Mouse (Mus musculus) large intestine, adult 2 months (tissue): ENCODE results near the gene Cnnm2. TPM values are rescaled to one million over a fixed set of nuclear protein-coding genes. Genes with fewer than 3 reads are reported as not detected.
A peak's percentile ranks its signal among the peaks of the same experiment; 100 is the strongest.
"Not testable (repeated sequence)": the region's sequence is repeated elsewhere in the genome, so short reads cannot be mapped to it uniquely, and the experiment has no call there.

Experiments used
- DNase-seq: peaks from one replicate; pipeline ENCODE4 v3.0.0-alpha.2; 2012; ENCODE audit warnings: low read depth, low spot score
- WGBS: fragments of 180-500 bp; shearing (Covaris S2); methylation state at CpG from one replicate; pipeline ENCODE4 v1.1.7; 2018; 5-methylcytosine and 5-hydroxymethylcytosine counted together
- polyA plus RNA-seq: library from polyadenylated mRNA; depleted of rRNA; stranded (reverse); fragments of >200 nt; gene quantifications from 2 replicates; pipeline ENCODE4 v1.2.3, GENCODE M21; 2012; rRNA removed

The Cnnm2 gene
- polyA plus RNA-seq = 3.3 and 5.6 TPM in 2 replicates

DNA sequence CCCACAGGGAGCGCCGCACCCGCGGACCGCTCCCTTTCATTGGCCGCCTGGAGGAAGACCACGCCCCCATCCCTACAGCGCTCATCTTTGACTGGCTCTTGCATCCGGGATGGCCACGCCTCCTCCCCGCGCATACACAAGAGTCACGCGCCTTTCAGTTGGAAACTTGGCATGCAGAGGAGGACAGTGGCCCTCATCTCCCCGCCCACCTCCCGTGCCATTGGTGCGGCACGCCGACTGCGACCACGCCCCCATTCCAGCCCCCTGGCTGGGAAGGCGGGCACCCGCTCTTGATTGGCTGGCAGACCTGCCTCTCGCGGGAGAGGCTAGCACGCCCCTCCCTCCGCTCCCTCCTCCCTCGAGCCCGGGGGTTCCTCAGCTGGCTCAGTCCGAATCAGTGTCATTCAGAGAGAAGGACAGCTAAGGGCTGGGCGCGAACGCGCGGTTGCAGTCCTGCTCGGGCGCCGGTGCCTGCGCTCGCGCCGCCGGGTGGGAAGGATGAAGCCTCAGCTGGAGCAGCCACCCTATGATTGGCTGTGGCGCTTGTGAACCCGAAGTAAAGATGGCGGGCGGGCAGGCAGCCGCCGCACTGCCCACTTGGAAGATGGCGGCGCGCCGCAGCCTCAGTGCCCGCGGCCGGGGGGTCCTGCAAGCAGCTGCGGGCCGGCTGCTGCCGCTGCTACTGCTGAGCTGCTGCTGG, at the start of gene Cnnm2:
Gene Cnnm2 (plus strand): TSS at position 350 of the 700 bp plus-strand sequence.
- peak; percentile 95 for DNase-seq
- WGBS = 1% methylated on average over 59 of the region's 59 CpGs

GRCm38 (mm10) chr19:46714234-46714633, 47.2 kb upstream of the Cnnm2 start:
- no peak for DNase-seq
- WGBS = 68% methylated on average over 8 of the region's 8 CpGs

GRCm38 (mm10) chr19:46715016-46715415, 46.4 kb upstream of the Cnnm2 start:
- no peak for DNase-seq
- 87% methylated on average over 8 of the region's 8 CpGs for WGBS

- 51% methylated on average over 4 of the region's 4 CpGs for WGBS
- no peak for DNase-seq
These were observed 43.2 kb upstream of the Cnnm2 start for GRCm38 (mm10) chr19:46718150-46718549.

GRCm38 (mm10) chr19:46724411-46724810, 37.0 kb upstream of the Cnnm2 start:
- DNase-seq = no peak
- WGBS = 79% methylated on average over 11 of the region's 11 CpGs

DNA sequence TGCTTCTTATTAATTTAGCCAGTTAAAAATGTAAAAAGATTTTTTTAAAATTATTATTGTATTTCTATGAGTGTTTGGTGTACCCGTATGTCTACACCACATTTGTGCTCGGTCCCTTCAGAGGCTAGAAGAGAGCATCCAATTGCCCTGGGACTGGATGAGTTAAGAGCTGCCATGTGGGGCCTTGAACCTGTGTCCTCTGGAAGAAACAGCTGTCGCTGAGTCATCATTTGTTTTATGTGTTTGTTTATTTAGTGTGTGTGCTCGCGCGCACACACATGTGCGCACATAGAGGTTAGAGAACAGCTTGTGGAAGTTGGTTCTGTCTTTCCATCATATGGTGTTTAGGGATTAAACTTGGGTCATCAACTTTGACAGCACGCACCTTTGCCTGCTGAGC, 35.3 kb upstream of the Cnnm2 start:
- WGBS = 96% methylated on average over 8 of the region's 8 CpGs
- no peak for DNase-seq

GRCm38 (mm10) chr19:46727140-46727736, 34.2 kb upstream of the Cnnm2 start:
- DNase-seq = no peak
- WGBS = 67% methylated on average over 8 of the region's 8 CpGs

- no peak for DNase-seq
- WGBS = 53% methylated on average over 11 of the region's 11 CpGs
These were observed 33.4 kb upstream of the Cnnm2 start for GRCm38 (mm10) chr19:46727945-46728540.

DNA sequence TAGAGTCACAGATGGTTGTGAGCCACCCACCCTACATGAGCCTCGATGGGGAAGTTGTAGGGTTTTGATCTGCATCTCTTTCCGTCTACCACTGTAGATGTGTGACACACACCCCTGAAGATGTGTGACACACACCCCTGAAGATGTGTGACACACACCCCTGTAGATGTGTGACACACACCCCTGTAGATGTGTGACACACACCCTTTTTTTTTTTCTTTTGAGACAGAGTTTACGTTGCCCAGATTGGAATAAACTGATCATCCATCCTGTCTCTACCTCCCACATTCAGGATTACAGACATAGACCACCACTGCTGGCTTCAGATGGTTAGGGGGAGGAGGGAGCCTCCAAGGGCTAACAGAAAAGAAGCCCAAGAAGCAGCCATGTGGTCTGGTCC, 32.5 kb upstream of the Cnnm2 start:
- DNase-seq = no peak
- 82% methylated on average over 3 of the region's 3 CpGs for WGBS

DNA sequence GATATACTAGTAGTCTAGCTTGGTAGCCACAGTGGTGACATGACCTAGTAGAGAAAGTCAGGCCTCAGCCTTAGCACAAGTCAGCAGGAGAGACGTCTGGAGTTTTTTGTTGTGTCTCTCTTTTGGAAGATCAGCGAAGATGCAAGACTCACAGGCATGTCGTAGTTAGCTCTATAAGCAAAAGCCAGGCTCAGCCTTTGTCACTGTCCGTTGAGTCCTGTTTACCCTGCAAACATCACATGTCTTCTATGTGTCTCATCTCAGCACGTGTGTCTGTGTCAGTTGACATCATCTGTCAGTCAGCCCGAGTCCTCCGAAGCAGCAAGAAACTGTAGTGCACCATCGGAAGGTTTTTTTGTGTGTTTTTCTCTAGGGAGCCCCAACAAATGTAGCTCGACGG, 30.0 kb upstream of the Cnnm2 start:
- WGBS = 88% methylated on average over 10 of the region's 10 CpGs

DNA sequence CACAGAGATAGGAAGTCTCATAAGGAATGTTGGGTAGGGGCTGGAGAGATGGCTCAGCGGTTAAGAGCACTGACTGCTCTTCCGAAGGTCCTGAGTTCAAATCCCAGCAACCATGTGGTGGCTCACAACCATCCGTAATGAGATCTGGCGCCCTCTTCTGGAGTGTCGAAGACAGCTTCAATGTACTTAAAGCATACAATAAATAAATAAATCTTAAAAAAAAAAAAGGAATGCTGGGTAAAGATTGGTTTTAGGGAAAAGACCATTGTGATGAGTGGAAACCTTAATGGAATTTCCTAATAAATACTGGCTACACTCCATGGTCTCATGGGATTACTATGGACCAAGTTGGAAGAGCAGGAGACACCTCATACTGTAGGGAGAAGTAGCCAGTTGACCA, 28.7 kb upstream of the Cnnm2 start:
- not testable (repeated sequence) for DNase-seq
- WGBS = 94% methylated on average over 5 of the region's 5 CpGs

More for the DNA sequence above, 30.0 kb upstream of the Cnnm2 start:
- no peak for DNase-seq

GRCm38 (mm10) chr19:46733626-46734025, 27.8 kb upstream of the Cnnm2 start:
- 94% methylated on average over 7 of the region's 7 CpGs for WGBS

GRCm38 (mm10) chr19:46735241-46735640, 26.2 kb upstream of the Cnnm2 start:
- 49% methylated on average over 5 of the region's 5 CpGs for WGBS
- DNase-seq = no peak

More at GRCm38 (mm10) chr19:46733626-46734025, 27.8 kb upstream of the Cnnm2 start:
- no peak for DNase-seq

DNA sequence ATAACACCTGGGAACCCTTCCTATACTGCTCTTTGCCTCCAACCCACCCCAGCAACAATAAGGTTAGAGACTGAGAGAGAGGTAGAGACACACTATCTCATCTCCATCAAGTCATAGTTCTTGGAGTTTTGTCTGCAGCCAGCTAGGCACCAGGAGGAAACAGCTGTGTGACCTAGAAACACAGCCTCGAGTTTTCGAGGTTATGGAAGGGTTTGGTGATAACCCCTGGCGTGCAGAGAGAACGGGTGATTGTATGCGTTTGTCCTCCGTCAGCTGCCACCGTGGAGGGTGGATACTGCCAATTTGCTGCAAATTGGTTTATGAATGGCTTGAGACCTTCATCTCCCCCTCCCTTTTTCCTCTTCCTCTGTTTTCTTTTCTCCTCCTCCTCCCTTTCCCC, 24.3 kb upstream of the Cnnm2 start:
- DNase-seq = no peak
- 67% methylated on average over 7 of the region's 7 CpGs for WGBS

DNA sequence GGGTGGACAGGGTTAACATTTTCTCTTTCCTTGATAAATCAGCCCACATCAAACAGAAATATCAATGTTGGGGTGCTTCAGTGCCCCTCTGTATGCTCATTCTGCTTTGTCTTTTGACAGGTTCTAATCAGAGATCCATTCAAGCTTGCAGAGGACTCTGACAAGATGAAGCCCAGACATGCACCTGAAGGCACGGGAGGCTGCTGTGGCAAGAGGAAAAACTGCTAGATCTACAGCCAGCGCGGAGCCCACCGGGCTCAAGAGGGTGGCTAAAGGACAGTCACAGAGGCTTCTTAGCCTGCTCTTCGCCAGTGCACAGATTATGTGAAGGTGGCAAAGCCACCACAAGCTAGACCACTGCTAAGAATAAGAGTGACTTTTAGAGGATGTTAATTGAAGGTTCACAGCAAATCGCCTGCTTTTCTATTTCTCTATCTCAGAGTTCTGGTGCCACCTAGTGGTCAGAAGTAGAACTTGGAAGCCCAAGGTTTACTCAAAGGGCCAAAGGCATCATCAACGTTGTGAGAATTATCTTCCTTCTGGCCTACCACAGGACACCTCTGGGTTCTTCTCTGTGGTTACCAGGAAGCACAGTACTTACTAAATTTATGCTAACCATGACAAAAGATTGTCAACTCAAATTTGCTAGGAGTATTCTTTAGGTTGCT, 20.9 kb upstream of the Cnnm2 start:
- 58% methylated on average over 7 of the region's 7 CpGs for WGBS

GRCm38 (mm10) chr19:46741574-46741973, 19.8 kb upstream of the Cnnm2 start:
- no peak for DNase-seq

More for the DNA sequence above, 20.9 kb upstream of the Cnnm2 start:
- peak; percentile 44 for DNase-seq

GRCm38 (mm10) chr19:46744681-46745080, 16.7 kb upstream of the Cnnm2 start:
- WGBS = 72% methylated on average over 9 of the region's 9 CpGs
- no peak for DNase-seq

More at GRCm38 (mm10) chr19:46741574-46741973, 19.8 kb upstream of the Cnnm2 start:
- WGBS = 68% methylated on average over 6 of the region's 6 CpGs

GRCm38 (mm10) chr19:46747799-46748198, 13.6 kb upstream of the Cnnm2 start:
- DNase-seq = no peak
- 79% methylated on average over 3 of the region's 3 CpGs for WGBS

DNA sequence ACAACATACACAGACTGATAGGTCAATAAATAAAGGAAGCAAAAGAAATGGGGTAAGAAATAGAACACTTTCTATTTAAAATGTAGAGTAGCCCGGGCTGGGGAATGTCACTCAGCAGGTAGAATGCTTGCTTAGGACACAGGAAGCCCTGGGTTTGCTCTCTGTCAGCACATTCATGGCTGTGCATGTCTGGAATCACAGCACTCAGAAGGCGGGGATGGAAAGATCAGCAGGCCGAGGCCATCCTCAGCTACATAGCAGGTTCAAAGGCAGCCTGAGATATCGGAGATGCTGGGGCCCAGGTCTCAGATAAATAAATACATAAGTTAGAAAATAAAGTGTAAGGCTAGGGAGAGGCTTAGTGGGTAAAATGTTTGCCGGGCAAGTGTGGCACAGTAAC, 9.2 kb upstream of the Cnnm2 start:
- 79% methylated on average over 5 of the region's 5 CpGs for WGBS
- DNase-seq = no peak

DNA sequence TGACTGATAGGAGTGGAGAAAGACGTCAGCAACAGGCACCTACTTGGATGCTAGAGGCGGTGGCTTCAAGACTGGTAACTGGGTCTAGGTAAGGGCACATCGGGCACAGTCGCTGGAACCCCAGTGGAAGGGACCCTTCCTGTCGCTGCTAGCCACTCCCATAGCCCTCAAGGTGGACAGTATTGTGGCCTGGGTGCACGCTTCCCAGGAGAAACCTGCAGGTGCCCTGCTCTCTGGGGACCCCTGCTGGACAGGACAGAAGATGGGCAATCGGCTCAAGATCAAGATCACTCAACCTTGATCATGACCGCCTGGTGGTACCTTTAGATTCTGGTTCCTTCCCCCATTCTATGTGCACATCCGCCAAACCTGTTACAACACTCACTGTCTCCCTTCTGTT, 6.3 kb upstream of the Cnnm2 start:
- DNase-seq = no peak

More for the DNA sequence above, 6.3 kb upstream of the Cnnm2 start:
- 42% methylated on average over 9 of the region's 9 CpGs for WGBS
